Mouse (Mus musculus) left cerebral cortex, postnatal 36 days (tissue): ENCODE data around the gene Slc44a3. TPM values are rescaled to one million over a fixed set of nuclear protein-coding genes. Genes with fewer than 3 reads are reported as not detected.

Experiments
- DNase-seq, 2 experiments: peaks; one replicate each; pipeline ENCODE4 v3.0.0; 2021 to 2022; ENCODE audit warnings: low spot score in 2 of 2, mixed read lengths in 1 of 2
- intact Hi-C: fragments of 180-260 bp; cut with DNase I; formaldehyde crosslinking; loops from one replicate; pipeline ENCODE4 v1.15.1; 2025
- total RNA-seq, 2 experiments: library from RNA; stranded (reverse); gene quantifications; 2 replicates each; pipeline ENCODE4 v1.2.3; 2021

Gene Slc44a3
- total RNA-seq, 2 experiments from 2014 or later: not detected

DNA sequence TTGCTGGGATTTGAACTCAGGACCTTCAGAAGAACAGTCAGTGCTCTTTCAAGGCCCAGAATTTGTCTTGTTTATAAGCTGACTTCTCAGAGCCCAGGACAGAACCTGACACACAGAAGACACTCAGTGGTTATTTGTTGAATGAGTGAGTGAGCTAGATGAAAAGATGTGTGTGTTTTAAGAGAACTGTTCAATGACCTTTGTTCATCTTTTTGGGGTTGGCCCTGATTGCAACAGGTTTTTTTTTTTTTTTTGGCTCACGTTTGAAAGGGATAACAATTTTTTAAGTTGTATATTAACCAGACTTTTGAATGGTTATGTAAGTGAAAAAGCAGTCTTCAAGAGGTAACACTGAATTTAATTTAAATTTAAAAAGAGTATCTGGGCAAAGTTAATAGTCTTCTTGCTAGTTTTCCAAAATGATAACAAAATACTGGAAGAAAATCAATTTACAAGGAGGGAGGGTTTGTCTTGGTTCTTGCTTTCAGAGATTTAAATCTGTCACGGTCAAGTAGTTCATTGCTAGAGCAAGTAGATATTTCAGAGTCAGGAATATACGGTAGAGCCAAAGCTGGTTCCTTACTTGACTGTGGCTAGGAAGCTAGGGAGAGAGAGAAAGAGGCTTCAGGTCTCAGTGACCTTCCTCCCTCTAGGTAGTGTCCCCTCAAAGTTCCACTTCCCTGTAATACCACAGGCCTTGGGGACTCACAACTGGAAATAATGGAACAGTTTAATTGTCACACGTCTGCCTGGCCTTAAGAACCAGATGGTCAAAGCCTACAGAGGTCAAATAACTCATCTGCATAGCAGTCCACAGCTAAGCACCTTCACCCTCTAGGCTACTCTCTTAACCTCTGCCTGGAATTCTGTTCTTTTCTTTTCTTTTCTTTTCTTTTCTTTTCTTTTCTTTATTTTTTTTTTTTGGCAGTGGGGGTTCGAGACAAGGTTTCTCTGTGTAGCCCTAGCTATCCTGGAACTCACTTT lies 115.7 kb downstream of the Slc44a3 start:
- intact Hi-C loops: no loop called here
- no peak for DNase-seq

DNA sequence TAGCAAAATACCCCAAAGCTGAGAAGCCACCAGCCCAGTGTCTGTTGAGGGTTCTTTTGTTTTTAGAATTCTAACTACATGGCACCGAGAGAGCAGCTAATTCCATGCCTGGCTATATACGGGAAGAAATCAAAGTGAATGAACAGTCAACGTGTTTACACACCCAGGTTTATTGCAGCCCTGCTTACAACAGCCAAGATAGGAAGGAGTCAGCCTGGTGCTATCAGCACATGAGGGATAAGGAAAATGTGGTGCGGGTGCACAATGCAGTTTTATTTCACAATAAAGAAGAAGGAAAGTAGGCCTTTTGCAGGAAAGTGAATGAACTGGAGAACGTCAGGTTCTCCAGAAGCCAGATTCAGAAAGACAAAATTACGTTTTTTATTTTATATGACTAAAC lies 120.8 kb downstream of the Slc44a3 start:
- intact Hi-C loops: no loop called here

More for the DNA sequence above, 120.8 kb downstream of the Slc44a3 start:
- no peak for DNase-seq

Other genes with a start within 250 kb of the Slc44a3 start
- gene Tmem56, start 249.3 kb downstream of the Slc44a3 start, total RNA-seq: 10 to 100 TPM; 46.0 to 47.0 TPM
- 10 to 100 TPM; 12.8 to 13.8 TPM for gene Alg14, start 240.6 kb downstream of the Slc44a3 start, total RNA-seq
- 10 to 100 TPM; 63.0 to 67.5 TPM for gene Cnn3, start 105.9 kb downstream of the Slc44a3 start, total RNA-seq
- gene 4930432M17Rik, start 138.4 kb upstream of the Slc44a3 start, total RNA-seq: not detected
- gene F3, start 191.1 kb upstream of the Slc44a3 start, total RNA-seq: 10 to 100 TPM; 46.1 to 50.9 TPM